Mouse (Mus musculus) mature B cell (primary cell): ENCODE measurements around the gene Rsbn1l.
"Not testable (repeated sequence)": the region's sequence is repeated elsewhere in the genome, so short reads cannot be mapped to it uniquely, and the experiment has no call there.

Experiments used
- in situ Hi-C: fragments of 300-500 bp; cut with MboI; formaldehyde crosslinking; loops from 2 replicates; pipeline ENCODE4 v1.14.3; 2019

The Rsbn1l gene

DNA sequence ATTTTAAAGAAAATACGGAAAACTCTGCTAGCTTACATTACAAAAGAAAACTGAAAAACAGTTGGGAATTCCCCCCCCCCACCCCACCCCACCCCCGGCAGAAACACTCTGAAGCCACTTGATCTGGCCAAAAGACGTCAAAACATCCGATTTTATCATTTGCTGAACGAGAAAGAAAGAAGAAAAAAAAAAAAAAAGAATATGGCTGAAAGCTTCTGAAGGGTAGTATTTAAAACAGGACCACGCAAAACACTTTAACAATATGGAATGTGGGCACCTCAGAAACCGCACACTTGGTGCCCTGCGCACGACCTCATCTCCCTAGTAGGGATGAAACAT is 5.7 kb downstream of the Rsbn1l start:
- in situ Hi-C loops, result no loop called here

DNA sequence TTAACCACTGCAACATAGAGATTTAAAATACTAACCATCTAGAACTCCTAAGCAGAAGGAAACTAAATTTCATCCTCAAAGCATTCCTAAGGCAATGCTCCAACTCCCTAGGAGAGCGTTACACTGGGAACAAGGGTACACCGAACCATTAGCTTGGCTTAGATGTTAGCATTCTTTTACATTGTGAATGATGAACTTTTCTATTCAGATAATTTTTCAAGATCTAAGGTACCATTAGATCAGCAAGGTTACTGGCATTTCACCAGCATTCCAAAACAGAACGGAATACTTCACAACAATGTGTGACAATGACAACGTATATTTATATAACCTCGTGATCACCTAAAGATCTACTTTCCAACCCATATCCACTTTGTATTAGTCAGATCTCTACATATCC is 6.1 kb downstream of the Rsbn1l start:
- in situ Hi-C loops, result no loop called here

GRCm38 (mm10) chr5:20946906-20947305 is 9.3 kb downstream of the Rsbn1l start:
- in situ Hi-C loops, result no loop called here

DNA sequence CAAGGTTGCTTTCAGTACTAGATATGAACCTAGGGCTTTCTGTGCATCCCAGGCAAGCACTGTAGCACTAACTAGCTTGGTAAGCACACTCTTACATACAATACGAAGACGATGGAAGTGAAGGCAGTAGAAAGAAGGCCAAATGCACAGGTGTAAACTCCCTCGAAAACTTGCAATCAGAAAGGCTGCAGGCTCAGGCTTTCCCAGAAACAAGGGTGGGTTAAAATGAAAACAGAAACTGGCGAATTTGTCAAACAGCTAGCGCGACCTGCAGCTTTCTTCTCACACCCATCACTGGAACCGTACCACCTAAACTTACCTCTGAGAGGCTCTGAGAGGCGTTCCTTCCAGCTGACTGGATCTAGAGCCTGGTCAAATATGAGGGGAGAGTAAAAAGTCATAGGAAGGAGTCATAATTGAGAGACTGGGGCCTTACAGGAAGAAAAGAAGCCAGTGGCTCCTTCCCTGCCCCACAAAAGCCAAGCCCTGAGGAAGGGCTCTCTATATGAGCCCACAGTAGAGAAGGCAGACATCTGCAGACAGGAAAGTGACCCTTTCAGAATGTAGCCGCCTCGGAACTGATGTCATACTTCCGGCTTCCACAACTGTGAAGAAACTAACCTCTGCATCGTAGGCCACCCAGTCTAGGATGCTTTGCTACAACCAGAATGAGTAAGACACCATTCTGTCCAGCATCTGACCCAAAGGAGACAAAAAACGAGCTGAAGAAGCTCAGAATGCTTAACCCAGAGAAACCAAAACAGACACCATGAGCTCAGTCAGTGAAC is 11.0 kb downstream of the Rsbn1l start:
- in situ Hi-C loops, result no loop called here

DNA sequence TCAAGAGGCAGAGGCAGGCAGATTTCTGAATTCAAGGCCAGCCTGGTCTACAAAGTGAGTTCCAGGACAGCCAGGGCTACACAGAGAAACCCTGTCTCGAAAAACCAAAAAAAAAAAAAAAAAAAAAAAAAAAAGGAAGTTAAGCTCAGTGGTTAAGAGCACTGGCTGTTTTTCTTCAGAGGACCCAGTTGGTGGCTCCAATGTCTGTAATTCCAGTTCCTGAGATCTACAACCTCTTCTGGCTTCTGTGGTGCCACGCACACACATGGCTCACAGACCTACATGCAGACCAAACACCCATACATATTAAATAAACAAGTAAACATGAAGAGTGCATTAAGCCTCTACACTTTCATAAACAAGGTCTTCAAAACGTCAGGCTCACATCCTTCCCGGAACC is 12.4 kb downstream of the Rsbn1l start:
- in situ Hi-C loops, result not testable (repeated sequence)

DNA sequence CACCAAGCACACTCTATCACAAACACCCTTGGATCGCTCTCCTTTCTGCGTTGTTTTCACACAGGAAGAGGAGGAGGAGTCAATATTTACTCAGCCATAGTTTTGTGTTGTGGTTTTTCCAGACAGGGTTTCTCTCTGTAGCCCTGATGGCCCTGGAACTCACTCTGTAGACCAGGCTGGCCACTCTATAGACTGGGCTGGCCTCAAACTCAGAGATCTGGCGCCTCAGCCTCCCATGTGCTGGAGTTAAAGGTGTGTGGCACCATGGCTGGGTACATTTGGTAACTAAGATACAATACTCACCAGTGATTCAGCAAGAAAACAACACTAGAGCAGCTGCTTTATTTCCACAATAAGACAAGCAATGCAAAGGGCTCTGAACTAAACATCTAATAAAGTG is 13.7 kb downstream of the Rsbn1l start:
- in situ Hi-C loops, result no loop called here

DNA sequence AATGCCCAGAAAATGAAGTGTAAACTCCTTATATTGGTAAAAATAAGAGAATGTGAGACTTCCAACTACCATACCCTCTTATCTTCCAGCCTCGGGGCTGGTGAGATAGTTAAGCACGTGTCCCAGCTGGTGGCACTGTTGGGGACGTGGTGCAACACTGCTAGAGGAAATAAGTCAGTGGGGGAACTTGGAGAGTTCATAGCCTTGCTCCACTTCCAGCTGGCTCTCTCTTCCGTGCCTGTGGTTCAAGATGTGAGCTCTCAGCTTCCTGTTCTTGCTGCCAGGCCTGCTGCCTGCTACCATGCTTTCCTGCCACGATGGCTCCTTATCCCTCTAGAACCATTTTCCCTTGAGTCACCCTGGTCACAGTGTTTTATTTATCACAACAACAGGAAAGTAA is 15.0 kb downstream of the Rsbn1l start:
- in situ Hi-C loops, result no loop called here

GRCm38 (mm10) chr5:20940696-20941095 is 15.5 kb downstream of the Rsbn1l start:
- in situ Hi-C loops, result no loop called here

DNA sequence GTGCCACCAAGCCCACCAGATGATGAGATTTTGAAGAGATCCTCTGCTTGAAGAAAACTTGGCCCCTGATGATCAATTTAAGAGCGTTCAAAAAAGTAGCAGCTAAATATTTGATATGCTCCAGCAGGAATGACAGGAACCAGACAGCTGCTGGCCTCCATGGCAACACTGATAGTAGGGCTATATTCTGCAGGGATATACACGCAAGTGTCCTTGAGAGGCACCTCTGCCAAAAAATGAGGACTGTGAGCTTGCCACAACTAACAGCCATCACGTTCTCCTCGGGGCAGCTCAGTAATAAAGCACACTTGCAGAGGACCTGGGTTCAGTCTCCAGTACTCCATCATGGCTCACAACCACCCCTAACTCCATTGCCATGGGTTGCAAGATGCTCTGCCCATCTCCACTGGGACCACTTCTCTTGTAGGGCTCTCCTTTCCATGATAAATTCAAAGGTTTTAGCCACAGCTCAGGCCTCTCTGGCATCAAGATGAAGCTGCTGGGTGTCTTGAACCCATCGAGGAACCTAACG is 16.1 kb downstream of the Rsbn1l start:
- in situ Hi-C loops, result no loop called here

DNA sequence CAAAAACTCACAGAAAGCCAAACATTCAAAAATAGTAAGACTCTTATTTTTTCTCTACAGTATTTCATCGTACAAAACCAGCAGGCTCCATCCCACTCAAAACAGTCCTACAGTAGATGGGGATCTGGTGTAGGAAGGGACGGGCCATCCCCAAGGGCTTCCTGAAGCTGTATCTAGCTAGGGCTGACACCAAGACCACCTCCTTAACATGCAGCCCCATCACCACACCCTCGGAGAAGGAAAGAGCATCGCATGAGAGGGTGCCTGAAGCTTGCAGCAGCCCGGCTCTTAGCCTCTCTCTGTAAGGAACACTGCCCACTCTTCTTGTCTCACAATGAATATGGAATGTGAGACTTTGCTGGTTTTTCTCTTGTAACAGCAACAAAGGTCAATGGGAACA is 17.7 kb downstream of the Rsbn1l start:
- in situ Hi-C loops, result no loop called here

- in situ Hi-C loops, result no loop called here
These were observed 20.3 kb downstream of the Rsbn1l start for GRCm38 (mm10) chr5:20935934-20936333.

DNA sequence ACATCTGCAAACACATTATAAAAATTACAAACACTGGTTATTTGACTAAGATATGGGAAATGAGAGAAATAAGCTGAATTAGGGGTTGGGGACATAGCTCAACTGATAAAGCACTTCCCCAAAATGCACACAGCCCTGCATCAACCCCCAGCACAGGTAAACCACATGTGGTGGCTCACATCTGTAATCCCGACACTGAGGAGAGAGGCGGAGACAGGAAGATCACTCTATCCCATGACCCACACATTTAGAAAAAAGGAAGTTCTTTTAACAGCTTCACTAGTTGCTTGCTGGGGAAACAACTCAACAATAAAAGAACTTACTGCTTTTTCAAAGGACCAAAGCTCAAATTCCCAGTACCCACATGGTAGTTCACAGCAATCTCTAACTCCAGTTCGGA is 23.6 kb downstream of the Rsbn1l start:
- in situ Hi-C loops, result no loop called here

DNA sequence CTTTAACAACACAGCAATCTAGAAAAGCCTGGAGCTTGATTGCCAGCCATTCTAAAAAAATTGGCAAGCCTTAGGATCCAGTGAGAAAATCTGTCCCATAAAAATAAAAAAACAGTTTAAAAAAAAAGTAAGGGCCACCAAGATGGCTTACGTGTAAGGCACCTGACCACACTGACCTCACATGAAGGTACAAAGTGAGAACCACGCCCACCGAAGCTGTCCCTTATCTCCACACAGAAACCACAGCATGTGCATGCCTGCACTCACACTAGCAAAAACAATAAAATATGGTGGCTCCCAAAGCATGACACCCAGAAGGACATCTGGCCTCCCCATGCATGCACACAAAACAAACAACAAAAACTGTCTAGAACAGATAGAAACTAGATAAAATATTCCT is 24.9 kb downstream of the Rsbn1l start:
- in situ Hi-C loops, result no loop called here

DNA sequence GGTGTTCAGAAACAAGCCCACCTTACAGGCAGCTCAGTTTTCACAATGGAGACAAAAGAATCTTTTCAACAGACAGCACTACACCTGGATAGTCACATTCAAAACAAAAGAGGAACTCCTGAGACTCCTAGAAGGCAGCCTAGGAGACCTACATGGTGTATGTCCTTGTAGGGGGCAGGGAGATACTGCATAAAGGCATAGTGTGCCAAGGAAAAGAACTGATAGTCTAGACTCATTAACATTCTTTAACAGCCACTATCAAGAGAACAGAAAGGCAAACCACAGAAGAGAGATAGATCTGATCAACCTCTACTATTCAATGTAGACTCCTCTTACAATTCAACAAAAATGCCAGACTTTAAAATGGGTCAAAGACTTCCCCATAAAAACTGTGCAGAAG is 25.8 kb downstream of the Rsbn1l start:
- in situ Hi-C loops, result no loop called here

GRCm38 (mm10) chr5:20929669-20930151 is 26.5 kb downstream of the Rsbn1l start:
- in situ Hi-C loops, result no loop called here

DNA sequence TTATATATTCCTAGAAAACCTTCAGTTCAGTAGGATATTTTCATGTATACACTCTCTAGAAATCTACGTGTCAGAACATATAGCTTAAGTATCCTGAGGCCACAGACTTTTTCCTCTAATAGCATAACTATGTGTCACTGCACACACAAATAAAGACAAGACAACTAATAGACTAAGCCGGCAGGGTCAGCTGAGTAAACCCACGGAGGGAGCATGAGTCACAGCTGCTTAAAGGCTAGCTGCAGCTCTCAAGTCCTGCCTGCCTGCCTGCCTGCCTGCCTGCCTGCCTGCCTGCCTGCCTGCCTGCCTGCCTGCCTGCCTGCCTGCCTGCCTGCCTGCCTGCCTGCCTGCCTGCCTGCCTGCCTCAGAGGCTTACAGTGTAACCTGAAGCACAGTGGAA is 30.7 kb downstream of the Rsbn1l start:
- in situ Hi-C loops, result no loop called here

DNA sequence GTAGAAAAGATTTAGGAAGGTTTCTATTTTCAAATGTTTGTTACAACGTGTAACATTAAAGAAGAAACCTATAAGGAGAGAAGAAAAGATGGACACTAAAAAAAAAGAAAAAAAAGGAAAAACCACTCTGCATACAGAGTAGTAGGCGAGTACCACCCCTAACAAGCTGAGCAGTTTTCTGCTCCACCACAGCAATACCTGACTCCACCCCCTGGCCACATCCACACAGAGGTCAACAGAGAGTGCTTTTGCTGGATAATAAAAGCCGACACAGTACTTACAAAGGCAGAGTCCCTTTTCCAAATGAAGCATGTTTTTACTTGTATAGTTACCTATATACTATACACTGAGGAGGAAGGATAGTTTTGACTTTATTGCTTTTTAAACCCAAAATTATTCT is 31.6 kb downstream of the Rsbn1l start:
- in situ Hi-C loops, result no loop called here

GRCm38 (mm10) chr5:20919566-20919965 is 36.6 kb downstream of the Rsbn1l start:
- in situ Hi-C loops, result no loop called here

DNA sequence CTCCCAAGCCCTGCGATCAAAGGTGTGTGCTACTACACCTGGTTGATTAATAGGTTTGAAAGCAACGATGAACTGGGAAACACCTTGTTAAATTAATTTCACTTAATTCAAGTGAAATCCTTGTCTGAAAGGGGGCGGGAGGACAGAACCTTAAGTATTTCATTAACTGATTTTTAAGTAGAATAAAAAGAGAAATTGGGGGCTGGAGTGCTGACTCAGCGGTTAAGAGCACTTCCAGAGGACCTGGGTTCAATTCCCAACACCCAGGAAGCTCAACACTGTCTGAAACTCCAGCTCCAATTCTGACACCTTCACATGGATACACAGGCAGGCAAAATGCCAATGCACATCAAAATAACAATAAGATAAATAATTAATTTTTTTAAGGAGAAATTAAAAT is 37.2 kb downstream of the Rsbn1l start:
- in situ Hi-C loops, result no loop called here

GRCm38 (mm10) chr5:20913372-20914275 is 42.6 kb downstream of the Rsbn1l start:
- in situ Hi-C loops, result no loop called here

DNA sequence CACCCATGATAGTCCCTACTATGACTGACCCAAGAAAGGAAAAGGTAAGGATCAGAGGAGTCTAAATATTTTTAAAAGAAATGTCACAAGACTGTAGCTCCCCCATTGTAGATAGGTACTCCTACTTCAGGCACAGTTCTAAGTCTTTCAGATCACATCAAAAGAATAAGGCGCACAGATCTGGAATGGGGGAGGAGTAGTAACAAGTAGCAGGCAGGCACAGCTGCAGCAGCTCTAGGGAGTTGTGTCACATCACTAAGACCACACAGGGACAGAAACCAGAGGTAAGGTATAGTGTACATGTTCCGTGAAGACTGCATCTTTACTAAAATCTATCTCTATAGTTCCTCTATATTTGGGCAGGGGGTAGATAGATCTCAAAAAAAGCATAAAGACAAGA is 44.5 kb downstream of the Rsbn1l start:
- in situ Hi-C loops, result no loop called here

DNA sequence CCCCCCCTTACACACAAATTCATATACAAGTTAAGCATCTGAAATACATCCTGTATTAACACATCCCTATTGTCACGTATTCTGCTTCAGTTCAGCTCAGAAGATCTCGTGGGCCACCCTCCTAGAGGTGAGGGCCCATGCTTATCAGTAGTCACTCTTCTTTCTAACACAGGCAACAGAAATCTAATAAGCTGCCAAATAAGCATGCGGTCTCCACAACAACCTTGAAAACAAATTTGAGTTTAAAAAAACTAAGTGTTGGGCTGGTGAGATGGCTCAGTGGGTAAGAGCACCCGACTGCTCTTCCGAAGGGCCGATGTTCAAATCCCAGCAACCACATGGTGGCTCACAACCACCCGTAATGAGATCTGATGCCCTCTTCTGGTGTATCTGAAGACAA is 50.0 kb downstream of the Rsbn1l start:
- in situ Hi-C loops, result no loop called here

- in situ Hi-C loops, result no loop called here
These were observed 50.8 kb downstream of the Rsbn1l start for GRCm38 (mm10) chr5:20905437-20905836.
